Mouse (Mus musculus) stomach, embryonic 14.5 days (tissue): ENCODE measurements at regions not wholly inside any gene's neighbourhood (a gene's known extent, or its start where the extent isn't known, plus 50 kb on each side); places are given as distances from the start of the nearest gene placed in this dataset.
A peak's percentile ranks its signal among the peaks of the same experiment; 100 is the strongest.

Experiments
- ATAC-seq: fragments of 200-750 bp; cut with Nextera tagmentation; 2 replicates; pipeline ENCODE4 v1.8.0; 2017; ENCODE audit warnings: low read depth, moderate TSS enrichment; ENCODE audit not compliant: insufficient number of reproducible peaks, insufficient read depth, low FRiP score
- H3K27ac ChIP-seq: fragments of 300-500 bp; sonication (generic); 2 replicates; pipeline ENCODE4 v1.5.1; 2014; ENCODE audit warnings: mild to moderate bottlenecking, low read length, moderate library complexity, mixed read lengths
- H3K27me3 ChIP-seq: fragments of 300-500 bp; sonication (generic); 2 replicates; pipeline ENCODE4 v1.6.1; 2014; ENCODE audit warnings: low read length, control low read depth, mixed read lengths; ENCODE audit not compliant: control insufficient read depth, insufficient read depth
- H3K36me3 ChIP-seq: fragments of 300-500 bp; sonication (generic); 2 replicates; pipeline ENCODE4 v1.6.1; 2014; ENCODE audit warnings: mild to moderate bottlenecking, control low read depth, low read length, moderate library complexity, mixed read lengths; ENCODE audit not compliant: control insufficient read depth, insufficient read depth
- H3K4me1 ChIP-seq: fragments of 300-500 bp; sonication (generic); 2 replicates; pipeline ENCODE4 v1.6.1; 2014; ENCODE audit warnings: low read length, control low read depth, mixed read lengths; ENCODE audit not compliant: control insufficient read depth, insufficient read depth
- H3K4me2 ChIP-seq: fragments of 300-500 bp; sonication (generic); replicated peaks from 2 replicates; pipeline ENCODE4 v1.6.1; 2014; ENCODE audit warnings: low read depth, low read length, control low read depth
- H3K4me3 ChIP-seq: fragments of 300-500 bp; sonication (generic); 2 replicates; pipeline ENCODE4 v1.5.1; 2014; ENCODE audit warnings: low read depth, low read length, control low read depth
- H3K9ac ChIP-seq: fragments of 300-500 bp; sonication (generic); replicated peaks from 2 replicates; pipeline ENCODE4 v1.6.1; 2014; ENCODE audit warnings: low read depth, mild to moderate bottlenecking, control low read depth, low read length, moderate library complexity, mixed read lengths
- H3K9me3 ChIP-seq: fragments of 300-500 bp; sonication (generic); 2 replicates; pipeline ENCODE4 v1.6.1; 2016; ENCODE audit warnings: low read depth, low read length, control low read depth; ENCODE audit not compliant: control insufficient read depth
- WGBS: fragments of 180-500 bp; shearing (Covaris S2); extraction: QIAGEN DNeasy Blood & Tissue Kit; methylation state at CpG from one replicate; pipeline ENCODE4 v1.1.7; 2014; 5-methylcytosine and 5-hydroxymethylcytosine counted together

DNA sequence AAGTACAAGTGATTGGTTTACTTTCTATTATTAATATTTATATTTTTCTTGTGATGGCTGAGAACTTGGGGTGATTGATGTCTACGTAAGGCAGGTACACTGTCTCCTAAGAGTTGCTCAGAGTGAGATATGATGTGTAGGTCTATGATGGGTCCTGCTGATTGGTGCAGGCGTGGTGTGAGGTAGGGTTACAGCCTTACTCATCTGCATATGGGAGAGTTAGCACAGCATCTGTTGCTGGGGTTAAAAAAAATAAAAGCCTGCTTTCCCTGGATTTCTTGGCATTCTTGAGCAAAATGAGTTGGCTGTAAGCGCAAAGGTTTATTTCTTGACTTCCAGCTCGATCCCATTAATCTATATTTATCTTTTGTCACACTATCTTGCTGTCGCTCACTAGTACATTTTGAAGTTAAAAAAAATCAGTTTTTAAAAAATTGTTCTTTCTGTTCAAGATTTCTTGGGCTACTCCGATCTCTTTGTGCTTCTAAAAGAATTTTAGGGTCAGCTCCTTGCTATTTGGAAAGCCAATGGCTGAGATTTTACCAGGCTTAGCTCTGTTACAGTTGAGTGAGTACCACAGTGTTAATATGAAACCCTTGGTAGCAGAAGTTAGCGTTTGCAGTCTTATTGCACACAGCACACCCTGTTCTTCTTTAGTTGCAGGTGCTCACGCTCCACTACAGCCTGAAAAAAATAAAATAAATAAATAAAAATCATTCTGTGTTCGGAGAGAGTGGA lies 482.0 kb downstream of the Plekhb2 start:
- no peaks in the 10 kb centered on the region for H3K36me3 ChIP-seq
- no peak overlapping the region for H3K4me2 ChIP-seq
- no peak for ATAC-seq
- H3K27ac ChIP-seq: no peak overlapping the region
- H3K4me1 ChIP-seq: no peaks in the 10 kb centered on the region
- H3K9me3 ChIP-seq: no peaks in the 10 kb centered on the region
- 66% methylated on average over 9 of the region's 9 CpGs for WGBS
- H3K4me3 ChIP-seq: no peak overlapping the region
- no peak overlapping the region for H3K9ac ChIP-seq
- no peaks in the 10 kb centered on the region for H3K27me3 ChIP-seq

DNA sequence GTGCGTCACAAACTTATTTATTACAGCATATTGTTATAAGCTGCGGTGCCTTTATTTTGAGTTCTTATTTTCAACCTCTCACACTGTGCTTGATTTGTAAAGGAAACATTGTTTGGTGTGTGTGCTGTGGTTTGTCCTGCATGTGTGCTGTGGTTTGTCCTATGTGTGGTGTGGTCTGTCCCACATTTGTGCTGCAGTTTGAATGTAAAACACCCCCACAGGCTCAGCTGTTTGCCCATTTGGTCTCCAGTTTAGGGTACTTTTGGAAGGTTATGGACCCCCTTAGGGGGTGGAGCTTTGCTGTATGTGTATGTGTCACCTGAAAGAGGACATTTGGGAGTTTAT lies 482.5 kb downstream of the Plekhb2 start:
- no peak overlapping the region for H3K9ac ChIP-seq
- no peak overlapping the region for H3K27ac ChIP-seq
- ATAC-seq: no peak
- no peaks in the 10 kb centered on the region for H3K4me1 ChIP-seq
- H3K27me3 ChIP-seq: no peaks in the 10 kb centered on the region
- H3K9me3 ChIP-seq: no peaks in the 10 kb centered on the region
- no peak overlapping the region for H3K4me2 ChIP-seq
- H3K36me3 ChIP-seq: no peaks in the 10 kb centered on the region
- 86% methylated on average over 2 of the region's 2 CpGs for WGBS
- H3K4me3 ChIP-seq: no peak overlapping the region

DNA sequence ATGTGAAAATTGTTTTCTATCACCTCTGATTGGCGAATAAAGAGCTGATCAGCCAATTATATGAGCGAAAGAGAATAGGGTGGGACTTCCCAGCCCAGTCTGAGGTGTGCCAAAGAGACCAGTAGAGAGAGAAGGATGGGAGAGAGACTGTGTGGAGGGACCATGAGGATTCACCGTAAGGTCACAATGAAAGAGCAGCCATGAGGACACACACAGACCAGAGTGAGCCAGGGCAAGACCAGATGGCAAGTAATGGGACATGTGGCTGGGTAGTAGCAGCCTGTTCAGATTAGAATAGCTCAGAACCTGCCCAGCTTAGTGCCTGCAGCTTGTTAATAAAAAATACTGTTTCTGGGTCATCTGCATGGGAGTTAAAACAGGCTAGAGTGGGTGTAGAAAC lies 487.9 kb downstream of the Plekhb2 start:
- 85% methylated on average over 3 of the region's 3 CpGs for WGBS
- no peak overlapping the region for H3K9ac ChIP-seq
- H3K4me2 ChIP-seq: no peak overlapping the region
- H3K9me3 ChIP-seq: no peaks in the 10 kb centered on the region
- no peak overlapping the region for H3K4me3 ChIP-seq
- H3K36me3 ChIP-seq: no peaks in the 10 kb centered on the region
- no peak for ATAC-seq
- no peaks in the 10 kb centered on the region for H3K27me3 ChIP-seq
- no peak overlapping the region for H3K27ac ChIP-seq
- no peaks in the 10 kb centered on the region for H3K4me1 ChIP-seq

DNA sequence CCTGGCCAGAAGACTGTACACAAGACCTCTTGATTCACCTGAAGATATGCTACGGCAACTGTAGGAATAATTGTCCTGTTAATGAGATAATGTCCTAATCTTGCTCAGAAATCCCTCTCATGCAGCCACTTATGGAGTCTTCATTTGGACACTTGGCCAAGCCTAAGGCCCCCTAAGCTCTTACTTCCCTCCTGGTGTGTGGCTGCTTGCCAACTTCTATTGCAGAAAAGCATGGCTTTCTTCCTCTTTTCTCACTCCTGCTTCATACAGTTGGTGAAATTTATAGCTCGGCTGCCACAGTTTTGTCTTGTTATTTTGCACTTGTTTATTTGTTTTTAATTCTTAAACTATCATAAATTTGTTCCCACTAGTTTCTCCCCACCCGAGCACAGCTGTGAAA lies 488.4 kb downstream of the Plekhb2 start:
- ATAC-seq: no peak
- H3K27me3 ChIP-seq: no peaks in the 10 kb centered on the region
- H3K36me3 ChIP-seq: no peaks in the 10 kb centered on the region
- no peaks in the 10 kb centered on the region for H3K4me1 ChIP-seq
- no peaks in the 10 kb centered on the region for H3K9me3 ChIP-seq
- H3K9ac ChIP-seq: no peak overlapping the region
- no peak overlapping the region for H3K27ac ChIP-seq
- no peak overlapping the region for H3K4me2 ChIP-seq
- H3K4me3 ChIP-seq: no peak overlapping the region
- 62% methylated on average over 3 of the region's 3 CpGs for WGBS

DNA sequence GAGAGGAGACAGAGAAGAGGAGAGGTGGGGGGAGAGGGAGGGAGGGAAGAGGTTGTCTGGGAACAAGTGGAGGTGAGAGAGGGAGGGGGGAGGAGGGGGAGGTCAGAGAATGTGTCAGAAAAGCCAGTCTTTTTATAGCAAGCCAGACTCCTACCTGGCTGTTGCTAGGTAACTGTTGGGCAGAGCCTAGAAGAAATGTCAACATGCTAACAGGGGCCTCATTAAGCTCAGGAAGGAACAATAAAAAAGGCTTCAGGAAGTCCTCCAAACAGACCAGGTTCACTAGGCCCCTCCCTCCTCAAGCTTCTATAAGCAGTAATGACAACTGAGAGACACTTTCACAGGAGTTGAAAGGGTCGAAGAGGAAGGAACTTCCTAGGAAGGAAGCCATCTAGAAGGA lies 494.8 kb downstream of the Plekhb2 start:
- Histone ChIP-seq H3K9ac (no peak overlapping the region), H3K36me3 (no peaks in the 10 kb centered on the region), H3K4me1 (no peaks in the 10 kb centered on the region), H3K9me3 (no peaks in the 10 kb centered on the region), H3K4me3 (no peak overlapping the region), H3K27me3 (no peaks in the 10 kb centered on the region), H3K4me2 (no peak overlapping the region), H3K27ac (no peak overlapping the region)
- 67% methylated on average over 1 of the region's 1 CpGs for WGBS
- 0 out of 2 replicates have a peak, but pooled peaks have one; percentile 33 for ATAC-seq

DNA sequence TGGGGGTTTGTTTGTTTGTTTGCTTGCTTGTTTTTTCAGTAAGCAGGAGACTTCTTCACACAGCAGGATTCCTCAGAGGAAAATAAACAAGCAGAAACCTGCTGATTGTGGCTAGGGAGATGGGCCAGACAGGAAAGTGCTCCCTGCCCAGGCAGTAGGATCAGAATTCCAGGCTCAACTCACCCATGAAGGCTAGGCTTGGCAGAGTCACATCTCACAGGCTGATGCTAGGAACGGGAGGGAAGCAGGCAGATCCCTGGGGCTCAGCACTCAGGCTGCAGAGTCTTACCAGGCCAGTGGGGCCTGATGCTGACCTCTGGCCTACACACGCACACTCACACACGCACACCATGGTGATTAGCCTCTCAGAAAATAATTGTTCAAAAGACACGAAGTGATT lies 498.5 kb downstream of the Plekhb2 start:
- ATAC-seq: no peak
- no peak overlapping the region for H3K9ac ChIP-seq
- no peaks in the 10 kb centered on the region for H3K27me3 ChIP-seq
- no peaks in the 10 kb centered on the region for H3K36me3 ChIP-seq
- H3K4me1 ChIP-seq: no peaks in the 10 kb centered on the region
- no peak overlapping the region for H3K4me3 ChIP-seq
- no peak overlapping the region for H3K27ac ChIP-seq
- WGBS: 67% methylated on average over 4 of the region's 4 CpGs
- H3K9me3 ChIP-seq: no peaks in the 10 kb centered on the region
- H3K4me2 ChIP-seq: no peak overlapping the region

DNA sequence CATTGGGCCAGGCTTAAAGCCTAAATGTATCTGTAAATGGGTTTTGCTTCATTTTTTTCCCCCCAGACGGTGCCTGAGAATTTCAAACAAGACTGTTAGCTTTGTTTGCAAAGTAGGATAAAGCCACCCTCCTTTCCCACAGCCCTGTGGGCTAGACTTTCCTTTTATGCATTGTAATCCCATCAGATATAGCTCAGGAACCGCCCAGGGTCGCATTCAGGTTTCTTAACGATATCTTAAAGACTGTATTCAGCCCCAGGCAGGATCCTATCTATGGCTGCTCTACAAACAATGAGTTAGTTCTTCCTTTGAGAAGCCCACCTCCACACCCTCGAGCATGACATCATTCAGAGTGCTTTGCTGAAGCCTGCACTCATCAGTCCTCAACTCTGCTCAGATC lies 509.2 kb downstream of the Plekhb2 start:
- Histone ChIP-seq H3K4me3 (no peak overlapping the region), H3K36me3 (no peaks in the 10 kb centered on the region), H3K9ac (no peak overlapping the region), H3K27me3 (no peaks in the 10 kb centered on the region), H3K4me2 (no peak overlapping the region), H3K27ac (no peak overlapping the region), H3K9me3 (no peaks in the 10 kb centered on the region), H3K4me1 (peaks cover 3% of the 10 kb centered on the region; the same call in 1 of the 2 replicates)
- WGBS: 35% methylated on average over 5 of the region's 5 CpGs
- ATAC-seq: peak; percentile 74

DNA sequence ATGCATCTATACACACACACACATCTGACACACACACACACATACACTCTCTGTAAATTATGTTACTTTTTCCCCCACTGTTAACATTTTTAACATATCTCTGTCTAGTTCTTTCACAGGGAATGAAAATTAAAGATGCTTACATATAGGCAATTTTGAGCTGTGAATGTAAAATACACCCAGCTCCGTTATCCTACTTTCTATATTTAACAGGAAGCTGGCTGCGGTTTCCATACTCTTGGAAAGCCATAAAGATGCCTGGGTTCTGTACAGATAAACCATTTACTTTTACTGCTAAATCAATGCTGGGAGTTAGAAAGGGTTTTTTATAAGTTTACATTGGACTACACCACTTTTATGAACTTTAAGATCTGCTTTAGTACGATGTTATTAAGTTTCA lies 511.7 kb downstream of the Plekhb2 start:
- no peaks in the 10 kb centered on the region for H3K9me3 ChIP-seq
- no peaks in the 10 kb centered on the region for H3K27me3 ChIP-seq
- no peak overlapping the region for H3K4me3 ChIP-seq
- H3K27ac ChIP-seq: no peak overlapping the region
- peaks cover 3% of the 10 kb centered on the region; the same call in 1 of the 2 replicates for H3K4me1 ChIP-seq
- ATAC-seq: no peak
- no peak overlapping the region for H3K9ac ChIP-seq
- no peak overlapping the region for H3K4me2 ChIP-seq
- 54% methylated on average over 3 of the region's 3 CpGs for WGBS
- no peaks in the 10 kb centered on the region for H3K36me3 ChIP-seq

DNA sequence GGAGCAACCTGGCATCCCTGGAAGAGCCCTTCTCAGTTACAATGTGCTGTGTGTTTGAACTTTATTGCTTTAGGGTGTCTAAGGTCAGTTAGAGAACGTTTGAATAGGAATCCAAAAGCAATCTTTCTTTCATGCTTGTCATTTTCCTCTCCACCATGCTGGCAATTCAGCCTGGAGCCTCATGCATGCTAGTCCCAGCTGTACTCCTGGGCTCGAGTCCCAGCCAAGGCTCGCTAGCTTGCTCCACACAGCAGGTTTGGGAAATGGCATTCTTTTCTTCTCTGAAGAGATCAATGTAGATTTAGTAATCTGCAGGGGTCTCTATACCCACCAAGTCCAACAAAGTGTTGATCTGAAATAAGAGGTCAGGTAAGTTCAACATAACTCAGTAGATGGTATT lies 513.1 kb downstream of the Plekhb2 start:
- no peak overlapping the region for H3K4me2 ChIP-seq
- no peaks in the 10 kb centered on the region for H3K36me3 ChIP-seq
- H3K4me1 ChIP-seq: peaks cover 3% of the 10 kb centered on the region; the same call in 1 of the 2 replicates
- H3K27ac ChIP-seq: no peak overlapping the region
- H3K27me3 ChIP-seq: no peaks in the 10 kb centered on the region
- H3K4me3 ChIP-seq: no peak overlapping the region
- no peak for ATAC-seq
- no peak overlapping the region for H3K9ac ChIP-seq
- no peaks in the 10 kb centered on the region for H3K9me3 ChIP-seq
- 53% methylated on average over 3 of the region's 3 CpGs for WGBS
